Mouse (Mus musculus) 3134 (cell line): ENCODE data around the gene Mark3.
"Not testable (repeated sequence)": the region's sequence is repeated elsewhere in the genome, so short reads cannot be mapped to it uniquely, and the experiment has no call there.

Source experiments
- DNase-seq: peaks from one replicate; pipeline ENCODE4 v3.0.0-alpha.2; 2011; ENCODE audit warnings: low spot score; ENCODE audit not compliant: insufficient read length; ENCODE audit errors: extremely low read depth

The Mark3 gene

GRCm38 (mm10) chr12:111574074-111574886 lies at the start of gene Mark3:
Gene Mark3 (plus strand): TSS chr12:111574523.
- DNase-seq = peak; percentile 98

GRCm38 (mm10) chr12:111524883-111525282 lies 49.4 kb upstream of the Mark3 start:
- DNase-seq = no peak

- DNase-seq = no peak
Measured at GRCm38 (mm10) chr12:111527643-111528281, 46.6 kb upstream of the Mark3 start.

GRCm38 (mm10) chr12:111529192-111529591 lies 45.1 kb upstream of the Mark3 start:
- no peak for DNase-seq

DNA sequence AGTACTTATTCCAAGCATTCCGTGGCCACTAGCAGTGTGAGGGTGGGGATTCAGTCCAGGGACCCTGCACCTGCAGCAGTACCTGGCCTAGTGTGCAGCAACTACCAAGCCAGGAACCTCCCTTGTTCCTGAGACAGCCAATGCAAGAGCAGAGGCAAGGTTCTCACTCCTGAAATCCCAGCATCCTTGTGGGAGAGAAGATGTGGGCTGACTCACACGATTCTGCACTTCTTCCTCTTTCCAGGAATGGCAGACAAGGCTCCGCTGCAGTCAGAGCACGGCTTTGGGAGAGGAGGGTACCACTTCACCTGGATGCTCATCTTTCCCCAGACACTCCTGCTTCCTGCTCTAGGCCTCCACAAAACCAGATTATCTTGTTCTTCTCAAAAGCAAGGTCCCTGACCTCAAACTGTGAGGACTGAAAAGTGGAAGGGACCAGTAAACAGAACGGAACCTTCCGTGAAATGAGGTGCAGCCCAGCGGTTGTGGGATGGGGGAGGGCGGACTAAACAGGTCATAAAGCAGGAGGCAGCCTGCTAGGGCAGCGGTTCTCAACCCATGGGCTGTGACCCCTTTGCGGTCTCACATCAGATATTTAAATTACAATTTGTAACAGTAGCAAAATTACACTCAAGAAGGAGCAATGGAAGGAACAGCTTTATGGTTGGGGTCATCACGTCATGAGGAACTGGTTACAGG lies 41.1 kb upstream of the Mark3 start:
- no peak for DNase-seq

DNA sequence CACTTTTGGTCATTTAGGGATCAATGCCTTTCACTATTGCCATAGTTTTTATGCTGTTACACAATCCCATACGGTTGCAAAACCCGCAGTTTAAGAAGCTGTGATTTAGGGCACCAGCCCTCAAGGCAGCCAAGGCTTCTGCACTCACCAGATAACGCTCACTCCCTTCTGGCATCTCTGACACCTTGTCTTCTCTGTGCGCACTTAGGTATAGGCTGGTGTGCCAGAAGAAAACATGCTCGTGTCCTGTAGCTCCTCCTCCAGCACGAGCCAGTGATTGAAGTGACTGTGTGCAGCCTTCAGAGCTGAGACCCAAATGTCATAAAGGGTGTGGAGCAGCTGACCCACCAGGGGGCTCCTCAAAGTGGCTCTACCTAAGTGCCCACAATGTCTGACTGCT lies 39.0 kb upstream of the Mark3 start:
- no peak for DNase-seq

- DNase-seq = no peak
Measured at GRCm38 (mm10) chr12:111535762-111536161, 38.6 kb upstream of the Mark3 start.

GRCm38 (mm10) chr12:111536746-111537145 lies 37.6 kb upstream of the Mark3 start:
- DNase-seq = no peak

DNA sequence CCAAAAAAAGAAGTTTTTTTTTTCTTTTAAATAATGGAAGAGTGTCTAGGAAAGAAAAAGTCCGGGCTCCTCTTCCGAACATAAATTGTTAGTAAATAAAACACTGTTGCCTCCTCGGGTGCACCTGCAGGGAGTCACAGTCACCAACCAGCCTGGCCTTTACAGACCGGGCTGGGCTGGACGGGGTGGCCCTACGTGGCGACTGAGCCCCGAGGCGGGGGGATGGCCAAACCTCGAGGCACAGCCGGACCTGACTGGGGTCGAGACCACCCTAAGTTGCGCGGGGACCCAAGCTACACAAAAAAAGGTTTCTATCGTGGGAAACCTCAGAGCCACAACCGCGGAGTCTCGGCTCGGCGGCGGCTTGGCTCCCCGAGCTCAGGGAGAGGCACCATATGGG lies 37.0 kb upstream of the Mark3 start:
- no peak for DNase-seq

DNA sequence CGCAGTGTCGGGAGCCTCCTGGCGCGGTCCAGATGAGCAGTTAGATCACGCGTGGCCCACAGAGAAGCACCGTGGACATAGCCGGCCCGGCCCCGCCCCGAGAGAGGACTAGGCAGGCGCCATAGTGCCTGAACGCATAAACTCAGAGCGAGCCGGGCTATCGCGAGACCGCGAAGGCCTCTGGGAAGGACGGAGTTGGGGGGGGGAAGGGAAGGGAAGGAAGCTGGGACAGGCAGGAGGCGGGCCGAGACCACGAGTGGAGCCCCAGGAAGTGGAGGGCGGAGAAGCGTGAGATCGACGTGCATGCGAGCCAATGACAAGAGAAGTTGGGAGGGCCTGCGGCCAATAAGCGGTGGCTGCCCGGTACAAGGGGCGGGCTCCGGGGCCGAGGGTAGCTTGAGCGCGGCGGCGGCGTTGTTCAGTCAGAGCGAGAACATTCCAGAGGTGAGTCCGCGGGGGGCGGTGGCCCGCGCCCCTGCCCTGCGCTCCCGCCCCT lies 36.5 kb upstream of the Mark3 start, which contains the start of gene Eif5:
TSS of gene Eif5 (plus strand) at position 221 of the 496 bp plus-strand sequence.
- DNase-seq = peak; percentile 97

- peak; percentile 81 for DNase-seq
Measured at GRCm38 (mm10) chr12:111538292-111539040, 35.9 kb upstream of the Mark3 start.

GRCm38 (mm10) chr12:111539041-111539345 lies 35.3 kb upstream of the Mark3 start:
- DNase-seq = no peak

GRCm38 (mm10) chr12:111547070-111547469 lies 27.3 kb upstream of the Mark3 start:
- no peak for DNase-seq

- DNase-seq = no peak
Measured at GRCm38 (mm10) chr12:111548555-111549289, 25.6 kb upstream of the Mark3 start.

DNA sequence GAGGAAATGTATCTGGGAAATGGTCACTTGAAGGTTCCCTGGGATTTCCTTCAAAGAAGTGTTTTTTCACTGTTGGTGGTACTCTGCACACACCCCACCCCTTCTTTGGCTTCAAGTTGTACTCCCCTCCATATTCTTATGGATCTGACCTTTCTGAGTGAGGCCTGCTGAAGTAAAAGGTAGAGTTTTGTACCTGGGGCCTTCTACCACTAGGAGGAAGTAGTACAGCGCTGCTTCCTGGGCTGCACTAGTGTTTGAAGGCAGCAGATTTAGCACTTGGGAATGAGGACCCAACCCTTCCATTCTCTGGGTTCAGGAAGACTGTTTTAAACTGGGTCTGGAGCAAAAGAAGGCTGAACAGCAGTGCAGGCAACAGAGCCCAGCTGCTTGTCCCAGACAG lies 23.6 kb upstream of the Mark3 start:
- no peak for DNase-seq

- DNase-seq = no peak
Measured at GRCm38 (mm10) chr12:111552342-111552741, 22.0 kb upstream of the Mark3 start.

GRCm38 (mm10) chr12:111555357-111555756 lies 19.0 kb upstream of the Mark3 start:
- no peak for DNase-seq

DNA sequence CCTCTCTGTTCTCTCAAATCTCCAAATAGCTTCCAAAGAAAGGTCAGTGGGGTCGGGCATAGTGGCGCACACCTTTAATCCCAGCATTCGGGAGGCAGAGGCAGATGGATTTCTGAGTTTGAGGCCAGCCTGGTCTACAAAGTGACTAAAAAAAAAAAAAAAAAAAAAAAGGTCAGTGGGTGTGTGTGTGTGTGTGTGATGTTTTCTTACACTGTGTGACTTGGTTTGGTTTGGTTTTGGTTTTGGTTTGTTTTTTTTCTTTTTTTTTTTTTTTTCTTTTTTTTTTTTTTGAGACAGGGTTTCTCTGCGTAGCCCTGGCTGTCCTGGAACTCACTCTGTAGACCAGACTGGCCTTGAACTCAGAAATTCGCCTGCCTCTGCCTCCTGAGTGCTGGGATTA lies 18.4 kb upstream of the Mark3 start:
- not testable (repeated sequence) for DNase-seq

DNA sequence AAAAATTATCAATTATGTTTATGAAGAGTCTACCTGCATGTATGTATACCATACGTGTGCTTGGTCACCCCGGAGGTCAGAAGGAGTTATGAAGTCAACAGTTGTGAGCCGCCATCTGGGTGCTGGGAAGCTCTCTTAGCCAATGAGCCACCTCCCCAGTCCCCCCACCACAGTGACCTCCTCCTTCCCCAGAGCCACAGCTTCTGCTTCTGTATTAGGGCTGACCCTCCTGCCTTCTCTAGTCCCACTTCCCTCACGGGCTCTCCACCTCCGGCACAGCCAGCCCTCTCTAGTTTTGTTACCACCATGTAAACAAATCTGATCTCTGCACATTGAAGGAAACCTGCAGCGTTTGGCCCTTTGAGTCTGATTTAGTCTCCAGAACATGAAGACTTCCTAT lies 16.8 kb upstream of the Mark3 start:
- no peak for DNase-seq

- no peak for DNase-seq
Measured at GRCm38 (mm10) chr12:111558655-111559054, 15.7 kb upstream of the Mark3 start.
